Mouse (Mus musculus) heart, postnatal 0 days (tissue): Measurements from ENCODE around the gene 4933415A04Rik.

Experiments
- CTCF ChIP-seq: IDR thresholded peaks from 2 replicates; pipeline ENCODE4 v1.5.1; 2016; ENCODE audit warnings: antibody characterized with exemption, control low read depth, low read depth
- EP300 ChIP-seq: IDR thresholded peaks from 2 replicates; pipeline ENCODE4 v1.6.1; 2016; ENCODE audit warnings: antibody characterized with exemption, low read depth

DNA sequence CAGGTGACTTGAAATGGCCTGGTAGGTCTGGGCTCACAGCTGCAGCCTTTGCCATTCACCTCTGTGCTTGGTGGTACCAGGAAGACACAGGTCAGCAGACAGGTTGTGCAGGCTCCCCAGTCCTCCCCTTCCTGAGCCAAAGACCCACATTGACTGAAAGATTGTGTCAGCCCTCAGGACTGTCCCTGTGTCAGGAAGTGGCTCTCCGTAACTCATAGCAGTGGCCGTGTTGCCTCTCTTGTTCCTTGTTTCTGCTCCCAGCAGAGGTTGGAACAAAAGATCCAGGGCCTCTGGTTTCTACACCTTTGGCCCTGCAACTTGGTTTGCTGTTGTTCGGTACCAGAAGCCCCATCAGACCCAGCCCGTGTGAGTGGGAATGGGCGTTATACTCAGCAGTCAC is 17.7 kb upstream of the 4933415A04Rik start:
- TF ChIP-seq CTCF (no peak), EP300 (no peak)
